In the genomic region with DNA sequence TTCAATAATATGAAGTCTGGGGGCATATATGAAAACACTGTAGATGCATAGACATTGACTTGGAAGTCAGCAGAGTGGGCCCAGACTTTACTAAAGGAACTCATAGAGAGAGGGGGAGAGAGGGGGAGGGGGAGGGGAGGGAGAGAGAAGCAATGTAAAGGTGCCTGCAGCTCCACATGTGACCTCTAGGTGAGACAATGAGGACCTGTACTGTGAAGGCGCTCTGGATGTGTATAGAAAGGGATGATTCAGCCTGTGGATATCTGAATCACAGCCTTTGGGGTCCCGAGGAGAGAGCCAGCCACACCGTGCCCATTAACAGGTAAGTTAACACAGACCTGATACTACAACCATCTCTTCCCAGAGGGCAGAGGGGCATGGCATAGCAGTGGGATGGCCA, we compare ENCODE assay signal across 27 mouse cellular contexts. TPM values are rescaled to one million over a fixed set of nuclear protein-coding genes. Genes with fewer than 3 reads are reported as not detected.
DNase-seq lines count a peak whose midpoint lies in the region; ATAC-seq and TF ChIP-seq lines count a peak whose summit lies in the region.
"Had no signal": no experiment of that assay in that cellular context is flagged by ENCODE, and none has a peak within 500 bp of the region (broad histone marks: within the 10 kb centered on the region; RNA-seq: fewer than 3 reads in every experiment).

No protein-coding gene starts in this region.

- peak; percentile 28; the same call in 1 of the 2 replicates for TF ChIP-seq CTCF in lung, postnatal 0 days (IDR thresholded peaks at IDR 0.05)
- peak; percentile 19; the same call in 1 of the 2 replicates for TF ChIP-seq CTCF in brain, embryonic 14.5 days (IDR thresholded peaks at IDR 0.05; ENCODE audit: borderline replicate concordance, extremely low read depth, insufficient read depth, insufficient read length)

- TF ChIP-seq EP300 in lung, postnatal 0 days (IDR thresholded peaks at IDR 0.05): no peak

- no peak overlapping the region for H3K27ac ChIP-seq in embryonic facial prominence, embryonic 11.5 days (replicated peaks; ENCODE audit: low read depth, low read length)
- no peak overlapping the region for H3K27ac ChIP-seq in embryonic facial prominence, embryonic 10.5 days (replicated peaks)
- H3K27ac ChIP-seq in lung, postnatal 0 days (ENCODE audit: low read length): no peak overlapping the region
- H3K27ac ChIP-seq: embryonic facial prominence, embryonic 15.5 days; forebrain, embryonic 12.5 days; heart, embryonic 13.5 days; hindbrain, embryonic 14.5 days; left cerebral cortex, adult 2 months; limb, embryonic 13.5 days; liver, embryonic 12.5 days; midbrain, embryonic 13.5 days; neural tube, embryonic 13.5 days; stomach, embryonic 15.5 days had no signal

- WGBS in embryonic facial prominence, embryonic 11.5 days: 89% methylated on average over 3 of the region's 3 CpGs
- WGBS in embryonic facial prominence, embryonic 10.5 days: 78% methylated on average over 3 of the region's 3 CpGs
- 83% methylated on average over 3 of the region's 3 CpGs for WGBS in lung, postnatal 0 days

- no peak for TF ChIP-seq POLR2A in brain, embryonic 14.5 days (IDR thresholded peaks at IDR 0.05; ENCODE audit: borderline replicate concordance, extremely low read depth, insufficient read depth, insufficient read length, poor library complexity, severe bottlenecking)

- no peak for DNase-seq in embryonic facial prominence, embryonic 11.5 days (ENCODE audit: low spot score)
- no peak for DNase-seq in embryonic facial prominence, embryonic 10.5 days (ENCODE audit: low spot score)
- DNase-seq in lung, postnatal 0 days (ENCODE audit: low spot score): no peak
- no peak for DNase-seq in lung, postnatal 4 days
- no peak for DNase-seq in brain, embryonic 14.5 days (ENCODE audit: low read depth)
- no peak for DNase-seq in ovary, postnatal 36 days (ENCODE audit: low spot score)
- DNase-seq in testis, postnatal 14 days (ENCODE audit: low spot score): no peak
- DNase-seq: adrenal gland, postnatal 14 days; cerebellum, adult 18-20 months; cerebellum, postnatal 10 days; gastrocnemius, postnatal 10 days; heart, postnatal 10 days; kidney, postnatal 14 days; lung, adult 18-20 months; thymus, adult 2 months; thymus, postnatal 4 days had no signal

- H3K4me3 ChIP-seq in embryonic facial prominence, embryonic 11.5 days (ENCODE audit: low read depth, low read length): no peak overlapping the region
- no peak overlapping the region for H3K4me3 ChIP-seq in embryonic facial prominence, embryonic 10.5 days
- no peak overlapping the region for H3K4me3 ChIP-seq in lung, postnatal 0 days (ENCODE audit: low read depth, low read length)
- H3K4me3 ChIP-seq: embryonic facial prominence, embryonic 15.5 days; forebrain, embryonic 12.5 days; heart, embryonic 13.5 days; left cerebral cortex, adult 2 months; limb, embryonic 13.5 days; liver, embryonic 12.5 days; megakaryocyte, embryonic 14.5 days; midbrain, embryonic 13.5 days; neural tube, embryonic 13.5 days; stomach, embryonic 15.5 days had no signal

- ATAC-seq in embryonic facial prominence, embryonic 11.5 days (replicated peaks; ENCODE audit: insufficient number of reproducible peaks, low FRiP score, low TSS enrichment, low read depth): peak; percentile 40; the same call in 1 of the 2 replicates
- no peak for ATAC-seq in lung, postnatal 0 days
- ATAC-seq: liver, embryonic 12.5 days; midbrain, embryonic 13.5 days had no signal

- H3K9ac ChIP-seq in embryonic facial prominence, embryonic 11.5 days (replicated peaks; ENCODE audit: low read length): no peak overlapping the region
- no peak overlapping the region for H3K9ac ChIP-seq in lung, postnatal 0 days (replicated peaks; ENCODE audit: low read depth)
- H3K9ac ChIP-seq: embryonic facial prominence, embryonic 15.5 days; forebrain, embryonic 12.5 days; heart, embryonic 13.5 days; hindbrain, embryonic 14.5 days; limb, embryonic 13.5 days; liver, embryonic 12.5 days; midbrain, embryonic 13.5 days; neural tube, embryonic 13.5 days; stomach, embryonic 15.5 days had no signal

- H3K4me2 ChIP-seq in embryonic facial prominence, embryonic 11.5 days (ENCODE audit: low read depth, low read length): no peak overlapping the region
- H3K4me2 ChIP-seq in lung, postnatal 0 days (replicated peaks; ENCODE audit: low read depth, low read length): no peak overlapping the region
- H3K4me2 ChIP-seq: embryonic facial prominence, embryonic 15.5 days; forebrain, embryonic 12.5 days; heart, embryonic 13.5 days; hindbrain, embryonic 14.5 days; limb, embryonic 13.5 days; liver, embryonic 12.5 days; midbrain, embryonic 13.5 days; neural tube, embryonic 13.5 days; stomach, embryonic 15.5 days had no signal

- H3K36me3 ChIP-seq in embryonic facial prominence, embryonic 11.5 days (replicated peaks; ENCODE audit: control insufficient read depth, insufficient read depth, low read depth, low read length): no peaks in the 10 kb centered on the region
- H3K36me3 ChIP-seq in embryonic facial prominence, embryonic 10.5 days (replicated peaks): no peaks in the 10 kb centered on the region
- no peaks in the 10 kb centered on the region for H3K36me3 ChIP-seq in lung, postnatal 0 days (ENCODE audit: insufficient read depth, low read length)
- H3K36me3 ChIP-seq: embryonic facial prominence, embryonic 15.5 days; forebrain, embryonic 12.5 days; heart, embryonic 13.5 days; limb, embryonic 13.5 days; liver, embryonic 12.5 days; midbrain, embryonic 13.5 days; neural tube, embryonic 13.5 days; stomach, embryonic 15.5 days had no signal

- no peaks in the 10 kb centered on the region for H3K4me1 ChIP-seq in embryonic facial prominence, embryonic 11.5 days (ENCODE audit: control insufficient read depth, insufficient read depth, low read length)
- peaks cover 35% of the 10 kb centered on the region for H3K4me1 ChIP-seq in embryonic facial prominence, embryonic 10.5 days
- H3K4me1 ChIP-seq in lung, postnatal 0 days (ENCODE audit: insufficient read depth, low read depth, low read length): no peaks in the 10 kb centered on the region
- H3K4me1 ChIP-seq: liver, embryonic 12.5 days had no signal

- no peaks in the 10 kb centered on the region for H3K9me3 ChIP-seq in embryonic facial prominence, embryonic 11.5 days (replicated peaks; ENCODE audit: control insufficient read depth, low read length)
- H3K9me3 ChIP-seq in embryonic facial prominence, embryonic 10.5 days: 0 out of 2 replicates have a peak, but pooled peaks cover 2% of the 10 kb centered on the region
- no peaks in the 10 kb centered on the region for H3K9me3 ChIP-seq in lung, postnatal 0 days (ENCODE audit: low read length)
- H3K9me3 ChIP-seq: embryonic facial prominence, embryonic 15.5 days; forebrain, embryonic 12.5 days; heart, embryonic 13.5 days; limb, embryonic 13.5 days; liver, embryonic 12.5 days; midbrain, embryonic 13.5 days; neural tube, embryonic 13.5 days; stomach, embryonic 15.5 days had no signal

- no peaks in the 10 kb centered on the region for H3K27me3 ChIP-seq in embryonic facial prominence, embryonic 11.5 days (ENCODE audit: control insufficient read depth, insufficient read depth, low read length)
- peaks cover 50% of the 10 kb centered on the region for H3K27me3 ChIP-seq in embryonic facial prominence, embryonic 10.5 days (replicated peaks; ENCODE audit: low read depth, poor library complexity, severe bottlenecking)
- no peaks in the 10 kb centered on the region for H3K27me3 ChIP-seq in lung, postnatal 0 days (replicated peaks; ENCODE audit: insufficient read depth, low read length)
- H3K27me3 ChIP-seq: megakaryocyte, embryonic 14.5 days; stomach, embryonic 15.5 days had no signal

RNA-seq across cellular contexts. Expression of a gene that starts 40.2 kb away (rescaled TPM):
- 65.0 and 68.1 TPM in 2 replicates for polyA plus RNA-seq in embryonic facial prominence, embryonic 11.5 days (2014; fragmentation: Nextera tagmentation; extraction: Ambion mirVana)
- polyA plus RNA-seq in embryonic facial prominence, embryonic 10.5 days (2016; fragmentation: Nextera tagmentation; extraction: Ambion mirVana): 43.3 and 47.2 TPM in 2 replicates
- polyA plus RNA-seq in lung, postnatal 0 days (2015; fragmentation: Nextera tagmentation; extraction: Ambion mirVana): 89.1 and 93.9 TPM in 2 replicates
- polyA plus RNA-seq in brain, embryonic 14.5 days (2012; rRNA removed): 44.6 and 58.9 TPM in 2 replicates
